Mouse (Mus musculus) CH12.LX (cell line): ENCODE measurements at regions not wholly inside any gene's neighbourhood (a gene's known extent, or its start where the extent isn't known, plus 50 kb on each side); places are given as distances from the start of the nearest gene placed in this dataset.

Experiments
- CHD2 ChIP-seq: IDR thresholded peaks from 2 replicates; pipeline ENCODE4 v1.6.1; 2011; ENCODE audit warnings: low read length, improper control_type of control experiment
- CTCF ChIP-seq, 2 experiments: IDR thresholded peaks in 1 of 2; conservative IDR thresholded peaks in 1 of 2; 2 replicates each; pipeline ENCODE4 v1.5.1; 2011 to 2012; ENCODE audit warnings: low read depth in 2 of 2, low read length in 2 of 2, improper control_type of control experiment in 1 of 2, inconsistent platforms in 1 of 2, mild to moderate bottlenecking in 1 of 2, moderate library complexity in 1 of 2
- E2F4 ChIP-seq: IDR thresholded peaks from 2 replicates; pipeline ENCODE4 v1.6.1; 2011; ENCODE audit warnings: low read depth, low read length, improper control_type of control experiment; ENCODE audit not compliant: insufficient replicate concordance
- MAFK ChIP-seq: IDR thresholded peaks from 2 replicates; pipeline ENCODE4 v1.6.1; 2011; ENCODE audit warnings: low read length, improper control_type of control experiment; ENCODE audit not compliant: insufficient replicate concordance
- NELFE ChIP-seq: IDR thresholded peaks from 2 replicates; pipeline ENCODE4 v1.6.1; 2011; ENCODE audit warnings: low read depth, low read length, improper control_type of control experiment
- POLR2A ChIP-seq: IDR thresholded peaks from 2 replicates; pipeline ENCODE4 v1.6.1; 2011; ENCODE audit warnings: low read depth, mild to moderate bottlenecking, improper control_type of control experiment, low read length
- RCOR1 ChIP-seq: conservative IDR thresholded peaks from 2 replicates; pipeline ENCODE4 v1.6.1; 2012; ENCODE audit warnings: low read depth, mild to moderate bottlenecking, inconsistent platforms, low read length, improper control_type of control experiment
- USF2 ChIP-seq: conservative IDR thresholded peaks from 2 replicates; pipeline ENCODE4 v1.6.1; 2011; ENCODE audit warnings: low read depth, low read length, improper control_type of control experiment

DNA sequence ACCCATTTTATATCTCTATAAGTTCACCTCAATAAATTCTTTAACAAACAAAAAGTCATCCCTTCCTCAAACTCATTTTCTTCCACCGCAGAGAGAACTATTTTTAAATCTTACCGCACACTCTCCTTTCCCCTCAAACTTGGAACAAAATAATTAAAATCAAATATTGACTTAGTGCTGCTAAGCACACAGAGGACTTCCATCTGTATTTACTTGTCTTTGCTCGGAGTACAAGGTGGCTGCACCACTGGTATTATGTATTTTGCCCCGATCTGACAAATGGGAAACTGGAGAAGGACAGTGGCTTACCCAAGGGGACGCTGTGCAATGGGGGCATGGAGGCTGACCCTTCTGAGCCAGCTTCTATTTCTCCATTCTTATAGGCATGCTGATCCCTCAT, 72.9 kb upstream of the Mgat5 start:
- TF ChIP-seq MAFK (no peak), POLR2A (no peak), CHD2 (no peak), USF2 (no peak), NELFE (no peak), CTCF (conservative IDR thresholded peaks at IDR 0.05 in 1 of 2, IDR thresholded peaks at IDR 0.05 in 1 of 2; ENCODE audit: low read depth in 2 of 2, low read length in 2 of 2) (no peak), RCOR1 (no peak), E2F4 (no peak)
